Mouse (Mus musculus) neural tube, embryonic 14.5 days (tissue): ENCODE measurements around the gene Noxa1. TPM values are rescaled to one million over a fixed set of nuclear protein-coding genes. Genes with fewer than 3 reads are reported as not detected.
A peak's percentile ranks its signal among the peaks of the same experiment; 100 is the strongest.

ENCODE experiments used
- ATAC-seq: fragments of 200-750 bp; cut with Nextera tagmentation; 2 replicates; pipeline ENCODE4 v1.8.0; 2017; ENCODE audit warnings: low read depth, mild to moderate bottlenecking, moderate TSS enrichment, moderate library complexity
- H3K27ac ChIP-seq: fragments of 300-500 bp; sonication (generic); 2 replicates; pipeline ENCODE4 v1.5.1; 2014; ENCODE audit warnings: low read depth, mild to moderate bottlenecking, control low read depth, low read length, moderate library complexity, mixed read lengths
- H3K27me3 ChIP-seq: fragments of 300-500 bp; sonication (generic); 2 replicates; pipeline ENCODE4 v1.6.1; 2014; ENCODE audit warnings: low read length; ENCODE audit not compliant: control insufficient read depth, insufficient read depth
- H3K36me3 ChIP-seq: fragments of 300-500 bp; sonication (generic); 2 replicates; pipeline ENCODE4 v1.6.1; 2014; ENCODE audit warnings: low read length, mixed read lengths; ENCODE audit not compliant: control insufficient read depth, insufficient read depth
- H3K4me1 ChIP-seq: fragments of 300-500 bp; sonication (generic); 2 replicates; pipeline ENCODE4 v1.6.1; 2014; ENCODE audit warnings: low read length; ENCODE audit not compliant: control insufficient read depth, insufficient read depth
- H3K4me2 ChIP-seq: fragments of 300-500 bp; sonication (generic); 2 replicates; pipeline ENCODE4 v1.6.1; 2014; ENCODE audit warnings: mild to moderate bottlenecking, low read depth, low read length, control low read depth
- H3K4me3 ChIP-seq: fragments of 300-500 bp; sonication (generic); 2 replicates; pipeline ENCODE4 v1.5.1; 2014; ENCODE audit warnings: low read depth, low read length, control low read depth, mixed read lengths
- H3K9ac ChIP-seq: fragments of 300-500 bp; sonication (generic); replicated peaks from 2 replicates; pipeline ENCODE4 v1.6.1; 2014; ENCODE audit warnings: low read depth, mild to moderate bottlenecking, control low read depth, low read length, mixed read lengths
- H3K9me3 ChIP-seq: fragments of 300-500 bp; sonication (generic); 2 replicates; pipeline ENCODE4 v1.6.1; 2016; ENCODE audit warnings: low read length; ENCODE audit not compliant: control insufficient read depth
- WGBS: fragments of 180-500 bp; shearing (Covaris S2); extraction: QIAGEN DNeasy Blood & Tissue Kit; methylation state at CpG from one replicate; pipeline ENCODE4 v1.1.7; 2014; 5-methylcytosine and 5-hydroxymethylcytosine counted together
- polyA plus RNA-seq: library from polyadenylated mRNA; unstranded; fragments of >200 nt; fragmentation: Nextera tagmentation; extraction: Ambion mirVana; gene quantifications from 2 replicates; pipeline ENCODE4 v1.2.1, GENCODE M21; 2014

The Noxa1 gene
- polyA plus RNA-seq, 1 experiment from 2014 or later = not detected

DNA sequence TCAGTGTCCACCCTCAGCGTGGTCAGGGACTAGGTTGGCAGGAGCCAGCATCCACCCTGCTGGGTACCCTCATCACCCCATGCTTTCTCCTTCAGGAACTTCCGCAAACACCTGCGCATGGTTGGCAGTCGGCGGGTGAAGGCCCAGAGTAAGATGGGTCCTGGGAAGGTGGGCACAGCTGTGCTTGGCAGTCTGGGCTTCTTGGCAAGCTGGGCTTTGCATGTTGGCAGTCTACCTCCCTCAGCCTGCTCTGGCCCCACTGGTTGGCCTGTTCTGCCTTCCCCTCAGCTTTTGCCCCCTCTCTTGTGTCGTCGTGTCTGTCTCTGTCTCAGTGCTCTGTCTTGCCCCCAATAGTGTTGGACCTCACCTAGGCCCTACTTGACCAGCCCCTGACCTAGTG lies 36.0 kb downstream of the Noxa1 start:
- no peaks in the 10 kb centered on the region for H3K27me3 ChIP-seq
- no peak for ATAC-seq
- H3K9me3 ChIP-seq = no peaks in the 10 kb centered on the region
- no peak overlapping the region for H3K4me3 ChIP-seq
- H3K4me1 ChIP-seq = peaks cover 16% of the 10 kb centered on the region
- H3K4me2 ChIP-seq = no peak overlapping the region
- peaks cover 23% of the 10 kb centered on the region for H3K36me3 ChIP-seq
- no peak overlapping the region for H3K27ac ChIP-seq
- WGBS = 93% methylated on average over 7 of the region's 7 CpGs
- no peak overlapping the region for H3K9ac ChIP-seq

DNA sequence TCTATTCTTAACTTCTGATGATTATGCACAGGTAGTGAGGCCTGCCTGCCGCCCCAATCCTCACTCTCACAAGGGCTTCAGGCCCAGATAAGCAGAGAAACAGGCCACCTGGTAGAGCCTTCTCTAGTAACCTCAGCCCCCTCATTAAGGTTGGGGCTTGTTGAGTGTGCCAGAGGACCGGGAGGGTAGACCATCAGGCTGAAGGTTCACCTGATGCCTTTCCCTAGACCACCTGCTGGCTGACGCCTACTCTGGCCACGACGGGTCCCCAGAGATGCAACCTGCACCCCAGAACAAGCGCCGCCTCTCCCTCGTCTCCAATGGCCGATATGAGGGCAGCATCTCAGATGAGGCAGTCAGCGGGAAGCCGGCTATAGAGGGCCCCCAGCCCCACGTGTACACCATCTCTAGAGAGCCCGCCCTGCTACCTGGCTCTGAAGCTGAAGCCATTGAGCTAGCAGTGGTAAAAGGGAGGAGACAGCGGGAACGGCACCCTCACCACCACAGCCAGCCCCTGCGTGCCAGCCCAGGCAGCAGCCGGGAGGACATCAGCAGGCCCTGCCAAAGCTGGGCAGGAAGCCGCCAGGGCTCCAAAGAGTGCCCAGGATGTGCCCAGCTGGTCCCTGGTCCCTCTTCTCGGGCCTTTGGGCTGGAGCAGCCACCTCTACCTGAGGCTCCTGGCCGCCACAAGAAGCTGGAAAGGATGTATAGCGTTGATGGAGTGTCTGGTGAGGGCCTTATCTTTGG lies 39.4 kb downstream of the Noxa1 start:
- Histone ChIP-seq H3K4me3 (peak overlapping the region; percentile 95), H3K9me3 (no peaks in the 10 kb centered on the region), H3K27me3 (no peaks in the 10 kb centered on the region), H3K9ac (peak overlapping the region; percentile 71), H3K4me1 (peaks cover 16% of the 10 kb centered on the region), H3K4me2 (peak overlapping the region; percentile 90), H3K27ac (no peak overlapping the region), H3K36me3 (peaks cover 14% of the 10 kb centered on the region)
- ATAC-seq = no peak
- 87% methylated on average over 21 of the region's 21 CpGs for WGBS

DNA sequence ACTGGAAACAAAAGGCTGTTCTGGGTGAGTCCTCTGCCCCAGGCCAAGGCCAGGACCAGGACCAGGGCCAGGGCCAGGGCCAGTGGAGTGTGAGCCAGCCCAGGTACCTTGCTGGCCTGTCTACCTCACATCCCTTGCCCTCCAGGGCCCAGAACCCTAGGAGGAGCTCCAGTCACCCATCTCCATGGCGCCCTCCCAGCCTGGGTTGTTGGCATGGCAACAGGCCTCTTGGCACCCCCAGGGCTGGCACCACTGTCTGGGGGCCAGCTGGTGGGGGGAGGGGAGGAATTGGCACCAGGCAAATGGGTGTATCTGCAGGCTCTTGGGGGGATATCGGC lies 39.9 kb downstream of the Noxa1 start:
- Histone ChIP-seq H3K36me3 (peaks cover 10% of the 10 kb centered on the region), H3K27me3 (no peaks in the 10 kb centered on the region), H3K9ac (peak overlapping the region; percentile 71), H3K4me2 (peak overlapping the region; percentile 90), H3K9me3 (no peaks in the 10 kb centered on the region), H3K27ac (no peak overlapping the region), H3K4me1 (peaks cover 16% of the 10 kb centered on the region), H3K4me3 (peak overlapping the region; percentile 95)
- ATAC-seq = peak; percentile 39
- WGBS = 33% methylated on average over 2 of the region's 2 CpGs

DNA sequence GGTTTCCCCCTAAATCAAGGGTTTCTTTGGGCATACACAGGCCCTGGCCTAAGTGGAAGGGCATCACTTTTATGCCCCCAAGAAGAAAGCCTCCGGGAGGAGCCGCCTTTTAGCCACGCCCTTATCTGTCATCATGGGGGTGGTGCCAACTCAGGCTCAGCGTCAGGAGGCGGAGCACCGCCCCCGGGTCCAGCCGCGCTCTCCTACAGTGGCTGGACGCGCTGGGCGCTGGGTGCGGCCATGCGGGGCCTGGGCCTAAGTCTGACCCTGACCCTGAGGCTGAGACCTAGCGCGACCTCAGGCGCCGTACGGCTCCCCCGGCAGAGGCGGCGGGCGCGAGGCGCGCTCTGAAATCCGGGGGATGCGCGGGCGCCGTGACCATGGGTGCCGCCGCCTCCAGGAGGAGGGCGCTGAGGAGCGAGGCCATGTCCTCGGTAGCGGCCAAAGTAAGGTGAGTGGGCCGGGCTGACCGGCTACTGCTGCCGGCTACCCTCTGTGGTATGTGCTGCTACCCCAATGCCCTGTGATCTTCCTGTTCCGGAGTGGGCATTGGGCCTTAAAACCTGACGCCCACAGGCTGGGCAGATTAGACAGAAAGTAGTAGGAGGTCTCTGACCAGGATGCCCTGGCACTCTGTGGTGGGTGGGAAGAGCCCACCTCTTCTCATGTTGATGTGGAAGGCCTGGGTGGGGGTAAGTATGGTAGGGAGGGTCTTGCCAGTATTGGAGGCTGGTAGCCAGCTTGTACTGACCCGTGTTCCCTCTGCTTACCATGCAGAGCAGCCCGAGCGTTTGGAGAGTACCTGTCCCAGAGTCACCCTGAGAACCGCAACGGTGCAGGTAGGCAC lies 40.5 kb downstream of the Noxa1 start, which contains the start of gene Nsmf:
Gene Nsmf (plus strand): TSS at position 135 of the 847 bp plus-strand sequence.
- ATAC-seq = peak; percentile 91
- Histone ChIP-seq H3K36me3 (peaks cover 10% of the 10 kb centered on the region), H3K9me3 (no peaks in the 10 kb centered on the region), H3K9ac (peak within 1 kb of the TSS; percentile 71), H3K4me2 (peak within 1 kb of the TSS; percentile 90), H3K4me3 (peak within 1 kb of the TSS; percentile 95), H3K4me1 (peaks cover 16% of the 10 kb centered on the region), H3K27ac (peak within 1 kb of the TSS; percentile 50), H3K27me3 (no peaks in the 10 kb centered on the region)
- WGBS = 6% methylated on average over 45 of the region's 47 CpGs

DNA sequence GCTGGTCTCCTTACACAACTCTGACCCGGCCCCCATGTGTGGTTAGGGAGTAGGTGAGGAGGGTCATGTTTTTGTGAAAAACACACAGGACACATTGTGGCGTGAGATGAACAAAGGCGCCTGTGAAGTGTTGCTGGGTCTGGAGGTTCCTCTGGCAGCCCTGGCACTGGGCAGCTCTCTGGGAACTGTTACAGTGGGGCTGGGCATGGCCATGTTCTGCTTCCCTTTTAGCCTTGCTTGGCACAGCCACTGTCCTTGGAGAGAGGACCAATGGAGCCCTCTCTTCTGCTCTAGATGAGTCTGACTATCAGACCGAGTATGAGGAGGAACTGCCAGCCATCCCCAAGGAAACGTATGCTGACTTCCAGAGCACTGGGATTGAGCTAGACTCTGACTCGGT lies 41.8 kb downstream of the Noxa1 start:
- H3K4me1 ChIP-seq = peaks cover 16% of the 10 kb centered on the region
- 92% methylated on average over 6 of the region's 6 CpGs for WGBS
- no peak overlapping the region for H3K9ac ChIP-seq
- H3K27me3 ChIP-seq = no peaks in the 10 kb centered on the region
- H3K27ac ChIP-seq = no peak overlapping the region
- H3K9me3 ChIP-seq = no peaks in the 10 kb centered on the region
- H3K4me3 ChIP-seq = no peak overlapping the region
- no peak for ATAC-seq
- H3K36me3 ChIP-seq = peaks cover 7% of the 10 kb centered on the region
- no peak overlapping the region for H3K4me2 ChIP-seq

DNA sequence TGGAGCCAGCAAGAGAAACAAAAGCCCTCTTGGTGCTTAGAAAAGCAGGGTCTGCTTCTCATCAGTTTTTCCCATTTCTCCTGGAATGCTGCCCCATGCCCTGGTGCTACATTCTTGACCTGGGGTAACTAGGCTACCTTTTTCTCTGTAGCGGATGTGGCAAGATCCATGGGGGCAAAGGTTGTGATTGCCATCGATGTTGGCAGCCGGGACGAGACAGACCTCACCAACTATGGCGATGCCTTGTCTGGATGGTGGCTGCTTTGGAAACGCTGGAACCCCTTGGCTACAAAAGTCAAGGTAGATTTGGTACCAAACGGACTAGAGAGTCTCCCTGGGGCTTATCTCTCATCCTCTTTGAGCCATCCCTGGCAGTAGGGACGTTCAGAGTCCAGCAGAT lies 43.5 kb downstream of the Noxa1 start:
- Histone ChIP-seq H3K9me3 (no peaks in the 10 kb centered on the region), H3K27me3 (no peaks in the 10 kb centered on the region), H3K4me2 (no peak overlapping the region), H3K36me3 (no peaks in the 10 kb centered on the region), H3K4me3 (no peak overlapping the region), H3K9ac (no peak overlapping the region), H3K4me1 (peaks cover 16% of the 10 kb centered on the region), H3K27ac (no peak overlapping the region)
- no peak for ATAC-seq
- whole genome bisulfite sequencing = 89% methylated on average over 8 of the region's 8 CpGs

DNA sequence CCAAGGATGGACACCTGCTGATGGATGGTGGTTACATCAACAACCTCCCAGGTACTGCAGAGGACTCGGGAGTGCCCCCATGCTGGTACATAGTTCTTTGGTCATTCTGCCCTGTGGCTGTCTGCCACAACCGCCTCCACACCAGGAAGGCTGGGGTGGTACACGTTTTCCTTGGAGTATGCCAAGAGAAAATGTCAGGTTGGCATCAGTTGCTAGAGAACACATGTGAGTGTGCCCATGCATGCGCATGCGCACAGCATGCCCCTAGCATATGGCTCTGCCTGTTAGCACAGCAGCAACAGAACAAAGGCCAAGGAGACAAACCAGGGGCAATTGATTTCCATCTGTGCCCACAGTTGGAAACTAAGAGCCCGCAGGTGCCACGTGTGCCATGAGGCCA lies 44.0 kb downstream of the Noxa1 start:
- Histone ChIP-seq H3K27ac (no peak overlapping the region), H3K9ac (no peak overlapping the region)
- 87% methylated on average over 7 of the region's 7 CpGs for WGBS

DNA sequence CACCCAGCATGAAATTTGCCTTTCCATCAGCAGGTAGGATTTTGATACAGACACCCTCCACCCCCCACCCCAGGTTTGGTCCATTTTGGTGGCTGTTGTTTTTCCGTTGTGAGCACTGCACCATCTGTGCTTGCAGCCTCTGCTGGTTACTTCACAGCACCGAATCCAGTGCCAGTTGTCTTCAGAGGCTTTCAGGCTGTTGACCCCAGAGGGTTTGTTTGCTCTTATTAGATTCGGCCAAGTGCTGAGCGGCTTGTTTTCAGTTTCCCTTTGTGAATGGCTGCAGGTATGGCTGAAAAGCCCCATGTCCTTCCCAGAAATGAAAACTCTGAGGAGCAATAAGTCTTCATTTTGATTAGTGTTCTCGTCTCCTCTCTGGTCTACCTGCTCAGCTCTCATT lies 54.9 kb downstream of the Noxa1 start:
- H3K27me3 ChIP-seq = no peaks in the 10 kb centered on the region
- H3K27ac ChIP-seq = no peak overlapping the region
- H3K4me2 ChIP-seq = no peak overlapping the region
- no peak for ATAC-seq
- 91% methylated on average over 5 of the region's 5 CpGs for WGBS
- no peaks in the 10 kb centered on the region for H3K36me3 ChIP-seq
- no peak overlapping the region for H3K9ac ChIP-seq
- no peaks in the 10 kb centered on the region for H3K4me1 ChIP-seq
- H3K9me3 ChIP-seq = no peaks in the 10 kb centered on the region
- no peak overlapping the region for H3K4me3 ChIP-seq

More for the DNA sequence above, 44.0 kb downstream of the Noxa1 start:
- Histone ChIP-seq H3K9me3 (no peaks in the 10 kb centered on the region), H3K4me3 (no peak overlapping the region), H3K36me3 (no peaks in the 10 kb centered on the region), H3K27me3 (no peaks in the 10 kb centered on the region), H3K4me2 (no peak overlapping the region), H3K4me1 (peaks cover 13% of the 10 kb centered on the region)
- no peak for ATAC-seq
